Mouse (Mus musculus) right cerebral cortex, postnatal 36 days (tissue): ENCODE results near the gene Nlgn1.
"Not testable (repeated sequence)": the region's sequence is repeated elsewhere in the genome, so short reads cannot be mapped to it uniquely, and the experiment has no call there.

Experiments
- DNase-seq, 2 experiments: peaks; one replicate each; pipeline ENCODE4 v3.0.0; 2022; ENCODE audit warnings: low spot score in 2 of 2, mixed read lengths in 1 of 2

The Nlgn1 gene

GRCm38 (mm10) chr3:25645895-25646691 lies 686.2 kb downstream of the Nlgn1 start:
- no peak for DNase-seq

DNA sequence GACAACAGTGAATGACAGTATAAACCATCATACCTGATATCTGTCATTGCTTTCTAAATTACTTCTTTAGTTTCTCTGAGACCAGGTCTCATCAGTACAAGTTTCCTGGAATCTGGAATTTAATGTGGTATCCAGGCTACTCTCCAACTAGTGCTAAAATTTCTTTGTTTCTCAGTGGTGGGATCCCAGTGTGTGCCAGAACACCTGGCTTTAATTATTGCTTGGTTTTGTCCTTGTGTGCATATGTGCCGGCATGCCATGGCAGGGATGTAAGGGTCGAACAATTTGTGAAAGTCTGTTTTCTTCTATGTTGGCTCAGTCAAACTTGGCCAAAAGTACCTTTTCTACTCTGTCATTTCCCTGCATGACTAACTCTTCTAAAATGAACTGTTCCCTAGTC lies 703.1 kb downstream of the Nlgn1 start:
- DNase-seq, result no peak

DNA sequence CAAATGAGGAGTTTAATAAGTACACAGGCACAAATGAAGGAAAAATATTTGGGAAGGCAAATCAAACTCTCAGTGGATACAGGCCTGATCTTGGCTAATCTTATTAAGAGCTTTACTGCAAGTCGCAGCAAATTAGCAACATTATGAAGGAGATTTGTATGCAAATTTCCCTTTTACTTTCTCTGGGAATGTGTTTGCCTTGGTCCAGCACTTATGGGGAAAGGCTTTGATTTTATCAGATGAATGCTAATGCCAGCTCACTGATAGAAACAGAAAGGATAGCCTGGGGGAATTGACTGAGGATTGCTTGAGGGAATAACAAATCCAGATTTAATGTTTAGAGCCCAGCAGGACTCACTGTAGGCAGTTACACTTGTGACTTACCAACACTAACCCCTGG lies 725.7 kb downstream of the Nlgn1 start:
- no peak for DNase-seq

GRCm38 (mm10) chr3:25597513-25597912 lies 734.7 kb downstream of the Nlgn1 start:
- DNase-seq, result no peak

- DNase-seq, result no peak
Measured at GRCm38 (mm10) chr3:25575526-25575925, 756.7 kb downstream of the Nlgn1 start.

GRCm38 (mm10) chr3:25574840-25575239 lies 757.4 kb downstream of the Nlgn1 start:
- no peak for DNase-seq

GRCm38 (mm10) chr3:25558513-25558912 lies 773.7 kb downstream of the Nlgn1 start:
- DNase-seq, result not testable (repeated sequence)

- DNase-seq, result peak in 1 of 2 experiments; percentile 19
Measured at GRCm38 (mm10) chr3:25549097-25549496, 783.2 kb downstream of the Nlgn1 start.

- not testable (repeated sequence) for DNase-seq
Measured at GRCm38 (mm10) chr3:25524236-25524635, 808.0 kb downstream of the Nlgn1 start.

- DNase-seq, result no peak
Measured at GRCm38 (mm10) chr3:25463051-25463450, 869.2 kb downstream of the Nlgn1 start.

GRCm38 (mm10) chr3:25456250-25456860 lies 875.9 kb downstream of the Nlgn1 start:
- no peak for DNase-seq

DNA sequence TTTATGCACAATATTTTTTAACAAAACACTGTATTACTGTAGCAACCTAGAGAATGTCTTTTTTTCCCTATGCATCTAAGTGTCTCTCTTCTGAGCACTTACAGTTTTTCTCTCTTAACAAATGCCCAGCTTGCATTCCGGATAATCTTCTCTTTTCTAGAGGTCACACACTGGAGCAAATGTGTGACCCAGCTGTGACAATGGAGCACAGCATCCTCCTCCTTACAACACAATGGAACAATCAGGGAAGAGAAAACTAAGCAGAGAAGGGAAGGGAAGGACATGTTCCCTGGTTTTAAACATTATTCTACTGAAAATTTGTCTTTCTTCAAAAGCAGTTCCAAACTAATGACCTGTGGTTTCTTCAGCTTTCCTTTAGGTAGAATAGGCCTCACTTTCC lies 879.9 kb downstream of the Nlgn1 start:
- no peak for DNase-seq

DNA sequence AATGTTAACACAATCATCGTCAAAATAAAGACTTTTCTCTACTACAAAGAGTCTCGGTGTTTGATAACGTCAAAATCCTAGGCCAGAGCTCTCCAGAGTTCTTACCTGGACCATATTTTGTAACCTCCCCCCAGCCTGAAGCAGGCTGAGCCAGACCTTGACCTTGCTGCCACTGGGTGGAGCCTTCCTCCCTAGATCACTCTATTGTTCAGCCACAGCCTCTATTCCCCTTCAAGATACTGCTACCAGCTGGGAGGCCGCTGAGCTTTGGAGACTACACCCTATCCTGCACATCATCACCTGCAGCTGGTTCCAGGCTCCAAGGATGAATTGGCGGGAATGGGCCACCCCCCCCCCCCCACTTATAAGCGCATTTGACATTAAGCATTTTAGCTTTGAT lies 881.8 kb downstream of the Nlgn1 start:
- DNase-seq, result no peak

DNA sequence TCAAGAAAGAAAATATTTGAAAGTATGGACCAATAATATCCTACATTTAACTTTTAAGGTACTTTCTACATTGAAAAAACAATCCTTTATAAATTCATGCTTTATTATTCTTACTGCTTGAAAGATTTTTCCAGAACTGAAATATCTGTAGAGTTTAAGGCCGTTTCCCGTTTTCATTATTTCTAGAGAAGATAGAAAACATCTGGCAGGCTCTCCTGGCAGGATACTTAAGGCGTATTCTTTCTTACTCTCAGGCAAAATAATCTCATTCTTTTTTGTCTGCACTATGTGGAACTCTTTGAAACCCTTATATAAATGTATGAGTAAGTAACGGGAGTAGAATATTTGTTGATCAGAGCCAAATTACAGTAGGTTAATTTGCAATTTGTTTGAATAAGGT lies 882.9 kb downstream of the Nlgn1 start:
- DNase-seq, result no peak

- peak; percentile 33 to 52 for DNase-seq
Measured at GRCm38 (mm10) chr3:25447181-25447580, 885.1 kb downstream of the Nlgn1 start.

GRCm38 (mm10) chr3:25443657-25444056 lies 888.6 kb downstream of the Nlgn1 start:
- no peak for DNase-seq

- no peak for DNase-seq
Measured at GRCm38 (mm10) chr3:25442617-25443016, 889.6 kb downstream of the Nlgn1 start.

- no peak for DNase-seq
Measured at GRCm38 (mm10) chr3:25426931-25427330, 905.3 kb downstream of the Nlgn1 start.

DNA sequence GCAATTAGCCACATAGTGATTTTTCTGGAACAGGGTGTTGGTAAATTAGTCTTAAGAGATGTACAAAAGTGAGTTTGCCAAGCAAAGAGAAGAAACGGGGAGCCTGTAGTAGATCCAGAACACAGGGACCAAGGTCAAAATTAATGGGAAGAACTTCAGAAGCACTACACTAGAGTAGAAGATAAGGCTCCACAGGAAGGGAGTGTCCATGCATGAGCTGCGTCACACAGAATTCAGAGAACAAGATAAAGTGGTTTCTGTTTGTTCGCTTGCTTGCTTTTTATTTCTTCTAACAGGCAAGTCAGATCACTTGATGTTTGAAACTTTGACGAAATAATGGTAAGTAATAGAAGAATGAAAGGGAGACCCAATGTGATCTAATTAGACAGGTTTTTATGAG lies 920.3 kb downstream of the Nlgn1 start:
- DNase-seq, result no peak
